Mouse (Mus musculus): ENCODE measurements around the gene Ngfr.

Gene Ngfr

GRCm38 (mm10) chr11:95598214-95599062 lies 10.9 kb upstream of the Ngfr start:
- no peak for TF ChIP-seq GATA4 (IDR thresholded peaks at IDR 0.05; ENCODE audit: insufficient replicate concordance, low read length)

GRCm38 (mm10) chr11:95597741-95598140 lies 10.2 kb upstream of the Ngfr start:
- no peak for TF ChIP-seq GATA4 (IDR thresholded peaks at IDR 0.05; ENCODE audit: insufficient replicate concordance, low read length)

DNA sequence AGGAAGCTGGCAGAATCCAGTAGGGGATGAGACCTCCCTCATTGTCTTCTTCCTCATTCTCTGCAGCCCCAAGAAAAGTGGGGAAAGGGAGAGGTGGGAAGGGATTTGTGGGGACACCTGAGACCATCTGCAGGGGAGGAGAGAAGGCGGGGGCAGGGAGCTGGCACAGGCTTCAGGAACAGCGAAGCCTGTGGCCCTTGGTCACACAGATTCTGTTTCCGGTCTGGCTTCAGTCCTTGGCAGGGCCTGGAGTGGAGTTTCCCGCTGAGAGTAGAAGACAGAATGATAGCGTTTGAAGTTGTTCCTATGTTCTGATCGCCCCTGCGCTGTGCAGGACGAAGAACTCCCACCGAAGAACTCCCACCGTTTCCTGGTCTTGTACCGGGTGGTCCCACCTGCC lies 9.2 kb upstream of the Ngfr start:
- no peak for TF ChIP-seq GATA4 (IDR thresholded peaks at IDR 0.05; ENCODE audit: insufficient replicate concordance, low read length)

DNA sequence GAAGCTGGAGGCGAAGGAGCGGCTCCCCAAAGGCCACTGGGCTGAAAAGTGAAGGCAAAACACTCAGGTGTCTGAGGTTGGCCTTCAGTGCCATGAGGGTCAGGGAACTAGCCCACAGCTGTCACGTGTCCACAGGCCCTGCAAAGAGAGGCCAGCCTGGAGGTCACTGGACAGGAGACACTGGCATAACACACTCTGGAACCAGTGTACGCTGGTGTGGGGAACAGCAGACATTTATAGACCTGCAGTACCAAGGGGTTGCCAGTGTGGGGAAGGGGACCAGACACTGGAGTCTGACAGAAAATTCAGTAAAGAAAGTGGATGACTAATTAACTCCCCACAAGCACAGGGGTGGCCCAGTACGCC lies 8.6 kb upstream of the Ngfr start:
- no peak for TF ChIP-seq GATA4 (IDR thresholded peaks at IDR 0.05; ENCODE audit: insufficient replicate concordance, low read length)

DNA sequence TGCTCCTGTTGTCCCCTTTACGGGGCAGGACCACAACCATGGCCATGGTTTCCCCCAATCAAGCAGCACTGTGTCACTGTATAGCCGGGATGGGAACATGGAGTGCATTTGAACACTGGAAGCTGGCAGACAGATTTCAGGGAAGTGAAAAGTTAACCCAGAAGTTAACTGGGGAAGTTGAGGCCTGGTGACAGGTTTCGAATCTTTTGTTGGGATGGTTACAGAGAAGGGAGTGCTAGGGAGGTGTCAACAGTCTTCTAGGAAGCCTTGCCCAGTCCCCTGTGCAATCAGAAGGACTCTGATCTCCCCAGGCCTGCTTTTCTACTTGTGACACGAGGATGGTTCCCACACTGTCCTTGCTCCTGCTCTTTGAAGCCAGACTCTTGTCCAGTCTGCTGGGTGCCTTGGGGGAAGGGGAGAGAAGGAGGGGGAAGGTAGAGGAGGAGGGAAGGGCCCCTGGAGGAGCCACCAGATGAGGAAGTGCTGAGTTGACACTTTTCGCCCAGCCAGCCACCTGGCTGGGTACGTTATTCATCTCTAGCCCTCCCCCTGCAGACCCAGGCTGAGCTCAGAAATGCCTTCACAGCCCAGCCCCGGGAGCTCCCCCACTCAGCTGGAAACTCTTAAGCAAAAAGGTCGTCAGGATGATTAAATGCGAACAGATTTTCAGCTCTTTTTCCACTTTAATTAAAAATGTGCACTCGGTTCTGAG lies 8.1 kb upstream of the Ngfr start:
- no peak for TF ChIP-seq GATA4 (IDR thresholded peaks at IDR 0.05; ENCODE audit: insufficient replicate concordance, low read length)

GRCm38 (mm10) chr11:95594686-95595212 lies 7.2 kb upstream of the Ngfr start:
- peak; percentile 16; the same call in 1 of the 2 replicates for TF ChIP-seq GATA4 (IDR thresholded peaks at IDR 0.05; ENCODE audit: insufficient replicate concordance, low read length)

DNA sequence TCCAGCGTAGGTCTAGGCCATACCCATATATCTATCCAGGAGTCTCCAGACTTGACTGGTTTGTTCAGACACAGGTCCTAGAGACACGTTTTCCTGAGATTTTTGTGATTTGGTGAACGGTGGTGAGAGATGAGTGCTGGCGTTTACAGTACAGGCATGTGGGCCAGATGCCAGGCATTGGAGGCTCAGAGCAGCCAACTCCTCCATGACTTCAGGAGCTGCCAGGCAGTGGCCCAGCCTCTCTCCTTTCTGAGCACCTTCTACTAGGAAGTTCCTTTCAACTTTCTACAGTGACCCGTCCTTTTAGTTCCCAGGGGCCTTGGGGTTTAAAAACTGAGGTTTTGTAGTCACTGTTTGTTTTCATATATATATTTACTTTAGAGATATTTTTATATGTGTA lies 6.0 kb upstream of the Ngfr start:
- no peak for TF ChIP-seq GATA4 (IDR thresholded peaks at IDR 0.05; ENCODE audit: insufficient replicate concordance, low read length)

DNA sequence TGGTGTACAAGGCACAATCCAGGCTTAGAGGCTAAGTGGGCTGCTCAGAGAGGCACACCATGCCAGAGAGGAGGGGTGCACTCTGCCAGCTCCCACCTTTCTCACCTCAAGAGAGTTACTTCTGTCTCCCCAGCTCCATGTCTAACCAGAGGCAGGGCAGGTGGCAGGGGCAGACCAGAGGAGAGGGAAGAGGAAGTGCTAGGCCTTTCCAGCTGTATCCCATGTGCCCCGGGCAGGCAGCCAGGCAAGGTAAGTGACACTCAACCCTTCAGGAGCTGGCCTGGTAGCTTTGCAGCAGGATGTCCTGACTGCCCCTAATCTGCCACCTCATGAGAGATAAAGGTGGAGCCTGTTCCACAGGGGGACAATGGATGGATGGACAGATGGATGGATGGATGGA lies 5.2 kb upstream of the Ngfr start:
- TF ChIP-seq GATA4 (IDR thresholded peaks at IDR 0.05; ENCODE audit: insufficient replicate concordance, low read length) = no peak

GRCm38 (mm10) chr11:95589195-95589594 lies 1.7 kb upstream of the Ngfr start:
- no peak for TF ChIP-seq GATA4 (IDR thresholded peaks at IDR 0.05; ENCODE audit: insufficient replicate concordance, low read length)

- no peak for TF ChIP-seq GATA4 (IDR thresholded peaks at IDR 0.05; ENCODE audit: insufficient replicate concordance, low read length)
These were observed 648 bp downstream of the Ngfr start for GRCm38 (mm10) chr11:95586751-95587422.

GRCm38 (mm10) chr11:95586184-95586583 lies 1.4 kb downstream of the Ngfr start:
- no peak for TF ChIP-seq GATA4 (IDR thresholded peaks at IDR 0.05; ENCODE audit: insufficient replicate concordance, low read length)

DNA sequence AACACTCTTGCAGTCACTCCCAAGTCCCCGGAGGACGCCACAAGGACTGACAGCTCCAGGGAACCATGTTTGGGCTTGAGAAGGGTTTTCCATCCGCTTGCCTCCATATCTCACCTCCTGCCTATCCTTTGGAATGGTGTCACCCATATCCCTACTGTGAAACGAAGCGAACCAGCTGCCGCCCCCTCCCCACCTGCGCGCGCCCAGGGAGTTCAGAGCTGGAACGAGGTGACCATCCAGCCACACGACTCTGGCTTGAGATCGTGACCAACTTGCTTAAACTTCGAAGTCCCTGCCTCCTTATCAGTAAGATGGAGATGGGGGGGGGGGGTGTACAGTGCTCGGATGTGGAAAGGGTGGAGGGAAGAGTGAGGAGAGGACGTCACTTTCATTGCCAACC lies 1.9 kb downstream of the Ngfr start:
- no peak for TF ChIP-seq GATA4 (IDR thresholded peaks at IDR 0.05; ENCODE audit: insufficient replicate concordance, low read length)

GRCm38 (mm10) chr11:95585281-95585680 lies 2.3 kb downstream of the Ngfr start:
- TF ChIP-seq GATA4 (IDR thresholded peaks at IDR 0.05; ENCODE audit: insufficient replicate concordance, low read length) = no peak

DNA sequence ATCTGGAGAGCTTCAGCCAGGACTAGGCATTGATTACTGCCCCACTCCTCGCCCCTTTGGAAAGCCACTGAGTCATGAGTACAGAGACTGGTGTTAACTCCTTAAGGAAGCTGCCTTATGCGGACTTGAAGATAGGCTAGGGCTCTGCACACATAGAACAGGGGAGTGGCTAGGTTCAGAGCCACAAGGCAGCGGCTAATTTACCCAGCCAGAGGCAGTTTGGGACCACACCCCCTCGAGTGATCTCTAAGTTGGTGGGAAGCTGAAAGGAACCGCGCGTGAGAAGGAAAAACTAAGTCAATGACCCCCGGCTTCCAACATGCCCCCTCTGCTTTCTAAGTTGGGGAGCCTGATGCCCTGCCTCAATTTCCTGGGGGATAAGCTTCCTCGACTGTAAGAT lies 2.9 kb downstream of the Ngfr start:
- no peak for TF ChIP-seq GATA4 (IDR thresholded peaks at IDR 0.05; ENCODE audit: insufficient replicate concordance, low read length)

- no peak for TF ChIP-seq GATA4 (IDR thresholded peaks at IDR 0.05; ENCODE audit: insufficient replicate concordance, low read length)
These were observed 4.1 kb downstream of the Ngfr start for GRCm38 (mm10) chr11:95583396-95583795.

DNA sequence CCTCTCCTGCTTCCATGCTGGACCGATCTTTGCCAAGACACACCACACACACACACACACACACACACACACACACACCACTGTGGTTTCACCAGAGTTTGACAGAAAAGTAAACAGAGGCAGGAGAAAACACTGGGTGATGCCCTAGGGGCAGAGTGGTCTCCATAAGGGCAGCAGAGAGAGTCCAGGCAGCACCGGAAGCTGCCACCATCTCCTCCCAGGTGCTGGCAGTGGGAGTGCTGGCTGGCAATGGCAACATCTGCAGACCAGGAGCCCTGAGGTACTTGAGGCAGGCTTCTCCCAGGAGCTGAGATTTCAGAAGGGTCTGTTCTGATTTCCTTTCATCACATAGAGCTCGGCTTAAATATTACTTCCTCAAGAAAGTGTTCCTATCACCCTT lies 5.3 kb downstream of the Ngfr start:
- TF ChIP-seq GATA4 (IDR thresholded peaks at IDR 0.05; ENCODE audit: insufficient replicate concordance, low read length) = no peak
